Mouse (Mus musculus) intestine, postnatal 0 days (tissue): ENCODE data around the gene Nhlrc4. TPM values are rescaled to one million over a fixed set of nuclear protein-coding genes. Genes with fewer than 3 reads are reported as not detected.

Source experiments
- ATAC-seq: fragments of 200-750 bp; cut with Nextera tagmentation; 2 replicates; pipeline ENCODE4 v1.8.0; 2017; ENCODE audit warnings: mild to moderate bottlenecking, moderate TSS enrichment, moderate library complexity
- H3K27ac ChIP-seq: fragments of 300-500 bp; sonication (generic); 2 replicates; pipeline ENCODE4 v1.5.1; 2014; ENCODE audit warnings: mild to moderate bottlenecking, low read depth, low read length, moderate library complexity
- H3K27me3 ChIP-seq: fragments of 300-500 bp; sonication (generic); replicated peaks from 2 replicates; pipeline ENCODE4 v1.6.1; 2014; ENCODE audit warnings: low read length, mixed read lengths; ENCODE audit not compliant: control insufficient read depth, insufficient read depth
- H3K36me3 ChIP-seq: fragments of 300-500 bp; sonication (generic); 2 replicates; pipeline ENCODE4 v1.6.1; 2014; ENCODE audit warnings: mild to moderate bottlenecking, moderate library complexity; ENCODE audit not compliant: control insufficient read depth, insufficient read depth
- H3K4me1 ChIP-seq: fragments of 300-500 bp; sonication (generic); replicated peaks from 2 replicates; pipeline ENCODE4 v1.6.1; 2014; ENCODE audit warnings: antibody characterized with exemption, low read length, mixed read lengths; ENCODE audit not compliant: control insufficient read depth, insufficient read depth
- H3K4me2 ChIP-seq: fragments of 300-500 bp; sonication (generic); replicated peaks from 2 replicates; pipeline ENCODE4 v1.6.1; 2014; ENCODE audit warnings: low read depth, mild to moderate bottlenecking, moderate library complexity
- H3K4me3 ChIP-seq: fragments of 300-500 bp; sonication (generic); 2 replicates; pipeline ENCODE4 v1.5.1; 2014; ENCODE audit warnings: low read depth, low read length
- H3K9ac ChIP-seq: fragments of 300-500 bp; sonication (generic); 2 replicates; pipeline ENCODE4 v1.6.1; 2014; ENCODE audit warnings: mild to moderate bottlenecking, low read depth, low read length
- H3K9me3 ChIP-seq: fragments of 300-500 bp; sonication (generic); 2 replicates; pipeline ENCODE4 v1.6.1; 2016; ENCODE audit warnings: mixed run types; ENCODE audit not compliant: control insufficient read depth
- CTCF ChIP-seq: sonication (generic); IDR thresholded peaks from 2 replicates; pipeline ENCODE4 v1.5.1; 2016; ENCODE audit warnings: low read depth, mild to moderate bottlenecking, control low read depth, antibody characterized with exemption, moderate library complexity
- WGBS: fragments of 180-500 bp; shearing (Covaris S2); extraction: QIAGEN DNeasy Blood & Tissue Kit; methylation state at CpG from one replicate; pipeline ENCODE4 v1.1.7; 2014; 5-methylcytosine and 5-hydroxymethylcytosine counted together
- polyA plus RNA-seq: library from polyadenylated mRNA; unstranded; fragments of >200 nt; fragmentation: Nextera tagmentation; extraction: Ambion mirVana; gene quantifications from 2 replicates; pipeline ENCODE4 v1.2.1, GENCODE M21; 2015

Nhlrc4 gene
- polyA plus RNA-seq, 1 experiment from 2014 or later: not detected

DNA sequence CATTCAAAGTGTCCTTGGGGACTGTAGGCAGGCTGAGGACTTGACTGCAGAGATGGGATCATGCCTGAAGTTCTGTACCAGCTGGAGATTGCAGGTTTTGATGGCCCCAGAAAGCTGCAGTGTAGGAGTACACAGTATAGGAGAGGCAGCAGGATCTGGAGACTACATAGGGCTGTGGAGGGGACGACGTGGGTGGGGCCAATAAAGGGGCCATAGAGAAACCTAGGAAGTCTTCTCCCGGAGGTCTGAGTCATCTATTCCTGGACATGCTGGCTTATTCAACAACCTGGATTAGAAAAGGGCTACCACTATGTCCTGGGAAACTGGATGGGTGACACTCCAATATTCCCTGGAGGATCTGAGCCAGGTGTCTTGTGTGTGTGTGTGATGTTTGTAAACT, 11.0 kb upstream of the Nhlrc4 start:
- TF ChIP-seq CTCF: no peak
- no peak overlapping the region for H3K4me2 ChIP-seq
- H3K27me3 ChIP-seq: peaks cover 29% of the 10 kb centered on the region
- H3K27ac ChIP-seq: no peak overlapping the region
- WGBS: 25% methylated on average over 3 of the region's 3 CpGs
- no peak for ATAC-seq
- H3K4me1 ChIP-seq: no peaks in the 10 kb centered on the region
- no peak overlapping the region for H3K4me3 ChIP-seq
- H3K9ac ChIP-seq: no peak overlapping the region
- H3K9me3 ChIP-seq: no peaks in the 10 kb centered on the region
- peaks cover 32% of the 10 kb centered on the region; the same call in 1 of the 2 replicates for H3K36me3 ChIP-seq

DNA sequence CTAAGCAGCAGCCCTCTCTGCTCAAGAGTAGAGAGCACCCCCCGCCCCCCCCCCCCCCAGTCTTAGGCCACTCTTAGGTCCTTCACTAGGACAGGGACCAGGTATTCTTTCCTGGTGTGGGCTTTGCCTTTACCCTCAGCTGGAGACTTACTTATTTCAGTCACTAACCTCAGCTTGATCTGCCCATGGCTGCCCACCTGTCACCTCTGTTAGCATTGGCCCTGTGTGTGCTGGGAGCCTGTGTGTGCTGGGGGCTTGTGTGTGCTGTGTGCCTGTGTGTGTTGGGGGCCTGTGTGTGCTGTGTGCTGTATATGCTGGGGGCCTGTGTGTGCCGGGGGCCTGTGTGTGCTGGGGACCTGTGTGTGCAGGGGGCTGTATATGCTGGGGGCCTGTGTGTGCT, 9.9 kb upstream of the Nhlrc4 start:
- Histone ChIP-seq H3K9ac (no peak overlapping the region), H3K9me3 (no peaks in the 10 kb centered on the region), H3K4me3 (no peak overlapping the region), H3K4me2 (no peak overlapping the region), H3K27me3 (peaks cover 38% of the 10 kb centered on the region), H3K27ac (no peak overlapping the region), H3K4me1 (no peaks in the 10 kb centered on the region), H3K36me3 (peaks cover 22% of the 10 kb centered on the region; the same call in 1 of the 2 replicates)
- WGBS: 69% methylated on average over 2 of the region's 2 CpGs
- TF ChIP-seq CTCF: no peak
- no peak for ATAC-seq

DNA sequence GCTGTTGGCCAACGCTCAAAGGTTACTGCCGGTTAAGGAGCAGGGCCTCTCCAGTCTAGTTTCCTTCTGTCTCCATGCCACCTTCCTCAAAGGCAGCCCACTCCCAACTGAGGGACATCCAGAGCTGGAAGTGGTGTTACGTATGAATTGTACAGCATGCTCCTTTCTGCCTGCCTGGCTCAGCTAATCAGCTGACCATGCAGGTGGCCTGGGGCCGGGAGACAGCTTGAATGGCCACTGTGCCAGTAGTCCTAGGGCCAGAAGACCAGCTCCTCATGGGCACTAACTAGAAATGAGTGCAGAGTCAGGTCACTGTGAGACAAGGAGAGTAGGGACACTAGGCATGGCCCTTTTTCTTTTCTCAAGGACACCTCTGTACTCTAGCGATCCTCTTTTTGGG, 8.4 kb upstream of the Nhlrc4 start:
- no peak overlapping the region for H3K4me3 ChIP-seq
- no peak for TF ChIP-seq CTCF
- H3K9ac ChIP-seq: no peak overlapping the region
- WGBS: 67% methylated on average over 5 of the region's 5 CpGs
- H3K27me3 ChIP-seq: peaks cover 38% of the 10 kb centered on the region
- no peak overlapping the region for H3K4me2 ChIP-seq
- no peak for ATAC-seq
- H3K9me3 ChIP-seq: no peaks in the 10 kb centered on the region
- H3K36me3 ChIP-seq: peaks cover 9% of the 10 kb centered on the region; the same call in 1 of the 2 replicates
- H3K4me1 ChIP-seq: no peaks in the 10 kb centered on the region
- H3K27ac ChIP-seq: no peak overlapping the region

DNA sequence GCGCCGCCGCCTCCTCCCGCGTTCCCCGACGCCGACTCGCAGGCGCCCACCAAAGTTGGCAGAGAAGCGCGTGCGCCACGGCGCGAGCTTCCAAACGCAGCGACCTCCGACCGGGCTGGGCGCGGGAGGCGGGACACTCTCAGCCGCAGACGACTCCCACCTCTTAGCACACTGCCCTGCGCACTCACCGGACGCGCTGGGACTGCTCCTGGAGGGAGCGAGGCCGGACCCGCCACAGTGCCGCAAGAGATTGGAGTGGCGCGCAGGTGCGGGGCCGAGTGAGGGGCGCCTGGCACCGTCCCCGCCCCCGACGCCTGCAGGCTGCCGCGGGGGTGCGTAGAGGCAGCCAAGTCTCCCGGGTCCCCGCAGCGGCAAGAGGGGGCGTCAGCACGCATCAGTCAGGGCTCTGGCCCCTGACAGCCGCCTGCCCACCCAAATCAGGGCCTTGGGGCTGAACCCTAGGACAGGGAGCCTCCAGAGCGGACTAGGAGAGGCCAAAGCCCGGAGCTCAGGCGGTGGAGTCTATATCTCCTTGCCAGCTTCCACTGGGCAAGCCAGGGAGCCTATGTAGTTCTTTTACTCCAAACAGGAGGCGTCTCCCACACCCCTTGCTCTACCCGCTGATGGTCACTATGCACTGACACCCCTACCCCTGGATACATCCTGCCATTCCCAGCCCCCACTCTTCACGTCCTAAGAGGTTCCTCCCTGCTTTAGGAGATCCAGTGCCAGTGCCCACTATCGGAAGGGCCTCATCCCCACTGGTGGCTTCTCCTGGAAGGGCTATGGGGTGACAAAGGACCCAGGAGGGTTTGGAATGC, 7.3 kb upstream of the Nhlrc4 start, which contains the start of gene A930017K11Rik:
TSS of gene A930017K11Rik (minus strand) at position 763 of the 821 bp plus-strand sequence.
- Histone ChIP-seq H3K4me2 (peak within 1 kb of the TSS; percentile 68), H3K9me3 (no peaks in the 10 kb centered on the region), H3K36me3 (no peaks in the 10 kb centered on the region), H3K27me3 (peaks cover 38% of the 10 kb centered on the region), H3K9ac (no peak within 1 kb of the TSS), H3K4me3 (peak within 1 kb of the TSS; percentile 36), H3K27ac (no peak within 1 kb of the TSS), H3K4me1 (no peaks in the 10 kb centered on the region)
- 2% methylated on average over 58 of the region's 58 CpGs for WGBS
- no peak for TF ChIP-seq CTCF
- ATAC-seq: 0 out of 2 replicates have a peak, but pooled peaks have one; percentile 23

DNA sequence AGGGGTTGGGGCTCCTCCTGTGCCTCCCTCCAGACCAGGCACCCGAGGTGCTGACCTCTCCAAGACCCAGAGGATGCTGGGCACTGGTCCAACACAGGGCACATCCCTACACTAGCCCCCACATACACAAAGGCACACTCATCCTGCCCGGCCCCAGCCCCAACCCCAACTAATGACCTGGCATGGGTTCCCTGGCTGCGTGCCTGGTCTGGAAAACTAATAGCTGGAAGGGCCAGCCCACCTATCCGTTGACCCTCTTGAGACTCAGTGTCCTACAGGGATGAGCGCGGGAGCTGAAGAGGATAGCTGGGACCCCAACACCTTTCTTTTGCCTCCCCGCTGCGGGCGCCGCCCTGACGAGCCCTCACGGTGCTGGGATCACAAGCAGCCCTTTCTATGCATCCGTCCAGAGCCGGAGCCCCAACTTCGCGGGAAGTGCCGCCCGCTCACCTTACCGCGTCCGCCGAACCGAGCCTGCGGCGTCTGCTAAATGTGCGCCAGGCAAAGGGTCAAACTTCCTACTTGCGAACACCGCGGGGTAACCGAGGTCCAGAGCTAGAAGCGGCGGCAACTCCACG, 6.6 kb upstream of the Nhlrc4 start:
- Histone ChIP-seq H3K9ac (no peak overlapping the region), H3K36me3 (no peaks in the 10 kb centered on the region; the same call in 1 of the 2 replicates), H3K4me2 (peak overlapping the region; percentile 68), H3K27me3 (peaks cover 38% of the 10 kb centered on the region), H3K9me3 (no peaks in the 10 kb centered on the region), H3K27ac (no peak overlapping the region), H3K4me3 (peak overlapping the region; percentile 36), H3K4me1 (no peaks in the 10 kb centered on the region)
- ATAC-seq: peak; percentile 2; the same call in 1 of the 2 replicates
- under 1% methylated on average over 33 of the region's 33 CpGs for WGBS
- no peak for TF ChIP-seq CTCF

DNA sequence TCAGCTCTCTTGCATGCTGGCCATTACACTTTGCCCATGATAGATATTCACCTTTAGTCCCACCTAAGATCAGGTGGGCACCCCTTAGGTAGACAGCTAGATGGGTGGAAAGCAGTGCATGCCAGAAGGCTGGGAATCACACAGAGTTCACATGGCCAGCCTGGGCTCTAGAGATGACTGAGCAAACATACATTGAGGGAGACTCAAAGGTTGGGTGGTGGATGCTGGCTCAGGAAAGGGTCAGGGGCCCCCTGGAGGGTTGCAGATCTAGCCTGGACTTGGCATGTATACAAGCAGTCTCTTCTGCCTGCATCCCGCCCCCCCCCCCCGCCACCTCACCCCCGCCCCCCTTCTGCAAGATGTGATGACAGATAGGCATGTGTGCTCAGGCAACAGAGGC, 5.9 kb upstream of the Nhlrc4 start:
- no peaks in the 10 kb centered on the region for H3K9me3 ChIP-seq
- no peaks in the 10 kb centered on the region for H3K4me1 ChIP-seq
- H3K9ac ChIP-seq: no peak overlapping the region
- H3K4me3 ChIP-seq: no peak overlapping the region
- ATAC-seq: no peak
- TF ChIP-seq CTCF: no peak
- no peaks in the 10 kb centered on the region; the same call in 1 of the 2 replicates for H3K36me3 ChIP-seq
- no CpG with 5 or more reads among the region's 3 CpGs for WGBS
- H3K4me2 ChIP-seq: no peak overlapping the region
- H3K27me3 ChIP-seq: peaks cover 38% of the 10 kb centered on the region
- H3K27ac ChIP-seq: no peak overlapping the region
